Mouse (Mus musculus) left cerebral cortex, postnatal 4 days (tissue): ENCODE data around the gene Dnaic1. TPM values are rescaled to one million over a fixed set of nuclear protein-coding genes. Genes with fewer than 3 reads are reported as not detected.
"Not testable (repeated sequence)": the region's sequence is repeated elsewhere in the genome, so short reads cannot be mapped to it uniquely, and the experiment has no call there.

Experiments
- DNase-seq: peaks from one replicate; pipeline ENCODE4 v3.0.0-alpha.2; 2022
- intact Hi-C: fragments of 180-260 bp; cut with DNase I; formaldehyde crosslinking; loops from one replicate; pipeline ENCODE4 v1.15.1; 2025
- total RNA-seq, 2 experiments: library from RNA; stranded (reverse); gene quantifications; 2 replicates each; pipeline ENCODE4 v1.2.3; 2021

Gene Dnaic1
- total RNA-seq, 2 experiments from 2014 or later, result 2.1 to 3.7 TPM

DNA sequence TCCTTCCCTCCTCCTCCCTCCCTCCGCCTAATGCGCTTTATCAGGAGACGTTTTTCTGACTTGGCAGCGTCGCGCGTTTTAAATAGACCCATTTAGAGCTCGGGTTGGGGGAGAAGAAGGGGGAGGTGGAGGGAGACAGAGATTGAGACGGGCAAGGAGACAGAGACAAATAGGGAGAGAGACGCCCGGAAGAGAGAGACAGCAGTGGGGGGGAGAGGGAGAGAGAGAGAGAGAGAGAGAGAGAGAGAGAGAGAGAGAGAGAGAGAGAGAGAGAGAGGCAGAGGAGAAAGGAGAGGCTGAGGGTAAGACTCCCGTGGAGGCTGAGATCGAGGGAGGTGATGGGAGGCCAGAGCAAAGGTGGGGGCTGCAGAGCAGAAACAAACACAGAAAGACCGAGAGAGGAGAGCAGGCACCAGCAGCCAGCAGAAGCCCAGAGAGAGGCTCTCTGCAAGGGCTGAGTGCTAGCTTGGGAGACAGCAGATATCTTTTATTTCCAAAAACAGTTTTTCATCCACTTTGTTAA is 115.4 kb downstream of the Dnaic1 start:
- DNase-seq, intact Hi-C loops: not testable (repeated sequence)

DNA sequence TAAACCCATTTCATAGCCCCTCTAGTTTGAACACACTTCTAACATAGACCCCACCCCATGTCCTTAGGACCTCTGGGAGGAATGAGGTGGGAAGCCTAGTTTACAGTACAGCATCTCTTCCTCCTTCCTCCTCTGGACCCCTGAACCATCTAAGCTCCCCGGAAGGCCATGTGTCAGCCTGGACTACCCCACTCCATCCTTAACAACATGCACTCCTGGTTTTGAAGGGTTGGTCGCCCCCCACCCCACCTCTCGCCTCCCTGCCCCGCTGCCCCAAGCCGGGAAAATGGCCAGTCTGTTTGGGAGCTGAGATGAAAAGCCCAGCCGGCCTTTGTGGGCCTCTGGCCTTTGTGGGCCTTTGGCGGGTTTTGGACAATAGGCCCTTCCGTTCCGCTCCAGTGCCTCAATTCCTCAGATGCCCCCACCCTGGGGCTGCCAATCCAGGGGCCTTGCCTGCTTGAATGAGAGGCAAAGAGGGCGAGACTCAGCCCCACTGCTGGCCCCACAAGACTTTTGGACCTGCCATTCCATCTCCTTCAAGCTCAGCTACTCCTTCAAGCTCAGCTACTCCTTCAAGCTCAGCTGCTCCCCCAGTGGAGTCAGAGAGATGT is 116.4 kb downstream of the Dnaic1 start:
- DNase-seq, result peak; percentile 20
- intact Hi-C loops, result not testable (repeated sequence)

Other genes starting within 250 kb of the Dnaic1 start
- 10 to 100 TPM; 33.5 to 43.3 TPM for gene Ubap1, start 220.8 kb upstream of the Dnaic1 start, total RNA-seq
- 1 to 10 TPM; 2.9 to 4.3 TPM for gene Kif24, start 104.9 kb upstream of the Dnaic1 start, total RNA-seq
- 10 to 100 TPM; 61.4 to 62.0 TPM for gene Nudt2, start 104.6 kb upstream of the Dnaic1 start, total RNA-seq
- 10 to 100 TPM; 16.9 to 20.6 TPM for gene AI464131, start 66.7 kb upstream of the Dnaic1 start, total RNA-seq
- 10 to 100 TPM; 11.6 to 12.8 TPM for gene 1110017D15Rik, start 52.4 kb upstream of the Dnaic1 start, total RNA-seq
- gene Fam219a, start 237 bp upstream of the Dnaic1 start, total RNA-seq, result 100 to 1,000 TPM; 146 to 159 TPM
- gene Enho, start 70.5 kb downstream of the Dnaic1 start, total RNA-seq, result 10 to 100 TPM; 70.3 to 78.4 TPM
- 10 to 100 TPM; 60.5 to 61.7 TPM for gene Cntfr, start 127.3 kb downstream of the Dnaic1 start, total RNA-seq
- gene Il11ra1, start 130.2 kb downstream of the Dnaic1 start, total RNA-seq, result 10 to 100 TPM; 17.8 to 20.7 TPM
- gene Rpp25l, start 143.8 kb downstream of the Dnaic1 start, total RNA-seq, result 10 to 100 TPM; 32.2 to 34.5 TPM
- 100 to 1,000 TPM; 161 to 166 TPM for gene Dctn3, start 153.4 kb downstream of the Dnaic1 start, total RNA-seq
- under 1 TPM; 0.22 to 0.26 TPM for gene Arid3c, start 161.4 kb downstream of the Dnaic1 start, total RNA-seq
- gene Galt, start 185.5 kb downstream of the Dnaic1 start, total RNA-seq, result 10 to 100 TPM; 52.7 to 54.4 TPM
- gene Sigmar1, start 186.4 kb downstream of the Dnaic1 start, total RNA-seq, result 10 to 100 TPM; 45.7 to 49.7 TPM
- 100 to 1,000 TPM; 256 to 262 TPM for gene Ccl27a, start 204.5 kb downstream of the Dnaic1 start, total RNA-seq